Mouse (Mus musculus) brain, embryonic 14.5 days (tissue): ENCODE results near the gene Adarb2. TPM values are rescaled to one million over a fixed set of nuclear protein-coding genes. Genes with fewer than 3 reads are reported as not detected.

Source experiments
- DNase-seq: peaks from one replicate; pipeline ENCODE4 v3.0.0-alpha.2; 2011; ENCODE audit warnings: low read depth
- CTCF ChIP-seq: fragments of 200-500 bp; IDR thresholded peaks from 2 replicates; pipeline ENCODE4 v1.5.1; 2012; ENCODE audit warnings: inconsistent platforms, mild to moderate bottlenecking, moderate library complexity, borderline replicate concordance; ENCODE audit not compliant: insufficient read depth, insufficient read length; ENCODE audit errors: extremely low read depth
- POLR2A ChIP-seq: fragments of 200-500 bp; IDR thresholded peaks from 2 replicates; pipeline ENCODE4 v1.6.1; 2012; ENCODE audit warnings: mild to moderate bottlenecking, inconsistent platforms, borderline replicate concordance; ENCODE audit not compliant: poor library complexity, insufficient read depth, insufficient read length, severe bottlenecking; ENCODE audit errors: extremely low read depth
- polyA plus RNA-seq: library from polyadenylated mRNA; depleted of rRNA; stranded (reverse); fragments of >200 nt; gene quantifications from 2 replicates; pipeline ENCODE4 v1.2.3, GENCODE M21; 2012

Adarb2 gene
- polyA plus RNA-seq, 1 experiment, result 18.8 TPM

DNA sequence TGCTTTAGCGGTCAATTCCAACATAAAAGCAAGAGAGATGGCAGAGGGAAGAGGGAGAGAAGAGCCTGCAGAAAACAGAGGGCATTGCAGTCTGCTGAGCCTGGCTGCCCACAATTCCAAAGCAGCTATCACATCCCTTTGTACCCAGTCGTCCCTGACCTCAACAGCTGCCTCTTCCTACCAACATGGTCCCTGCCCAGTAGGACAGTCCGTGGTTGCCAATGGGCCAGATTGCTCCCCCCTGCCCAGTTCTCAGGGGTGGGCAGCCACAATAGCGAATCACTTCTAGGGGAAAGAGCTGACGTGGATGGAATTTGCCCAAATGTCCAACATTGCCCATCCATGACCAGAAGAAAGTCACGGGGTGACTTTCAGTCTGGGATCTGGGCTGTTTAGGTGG, 546.8 kb downstream of the Adarb2 start:
- no peak for TF ChIP-seq CTCF
- TF ChIP-seq POLR2A, result no peak
- DNase-seq, result no peak

GRCm38 (mm10) chr13:8760940-8761339, 558.3 kb downstream of the Adarb2 start:
- TF ChIP-seq POLR2A, result no peak
- no peak for TF ChIP-seq CTCF
- no peak for DNase-seq

GRCm38 (mm10) chr13:8769654-8770227, 567.1 kb downstream of the Adarb2 start:
- TF ChIP-seq POLR2A (no peak), CTCF (no peak)
- DNase-seq, result no peak

DNA sequence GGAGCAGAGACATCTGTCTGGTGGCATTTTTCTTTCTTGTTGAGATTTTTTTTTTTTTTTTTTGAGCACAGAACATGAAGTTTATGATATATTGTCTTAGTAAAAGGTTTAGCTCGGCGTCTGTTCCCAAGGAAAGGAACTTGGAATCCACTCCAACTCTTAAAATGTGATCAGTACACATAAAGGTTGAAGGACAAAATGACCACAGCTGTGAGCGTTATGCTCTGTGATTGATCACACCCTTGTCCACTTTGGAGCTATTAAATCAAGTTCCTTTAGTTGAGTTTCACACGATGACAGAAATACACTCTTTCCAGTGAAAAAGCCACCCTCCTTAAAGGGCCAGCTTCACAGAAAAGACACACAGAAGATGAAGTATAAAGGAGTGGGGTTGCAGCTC, 568.0 kb downstream of the Adarb2 start:
- TF ChIP-seq CTCF, result no peak
- no peak for TF ChIP-seq POLR2A
- no peak for DNase-seq

DNA sequence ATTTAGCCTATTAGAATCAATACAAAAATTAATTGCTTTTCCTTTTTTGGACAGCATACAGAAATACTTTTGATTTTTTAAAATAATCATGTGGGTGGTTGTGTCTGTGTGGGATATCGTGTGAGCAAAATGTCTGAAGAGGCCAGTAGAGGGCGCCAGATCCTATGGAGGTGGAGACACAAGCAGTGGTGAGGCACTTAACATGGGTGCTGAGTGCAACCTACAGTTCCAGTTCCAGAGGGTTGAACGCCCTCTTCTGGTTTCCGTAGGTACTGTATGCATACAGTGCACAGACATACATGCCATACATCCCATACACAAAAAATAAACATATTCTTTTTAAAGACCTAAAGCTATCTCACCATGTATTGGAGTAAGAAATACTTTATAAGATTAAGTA, 577.8 kb downstream of the Adarb2 start:
- peak; percentile 62 for DNase-seq
- no peak for TF ChIP-seq POLR2A
- peak; percentile 59 for TF ChIP-seq CTCF

- no peak for DNase-seq
- TF ChIP-seq POLR2A (no peak), CTCF (no peak)
Measured at GRCm38 (mm10) chr13:8782636-8783035, 580.0 kb downstream of the Adarb2 start.

GRCm38 (mm10) chr13:8783686-8784307, 581.1 kb downstream of the Adarb2 start:
- DNase-seq, result no peak
- TF ChIP-seq POLR2A (no peak), CTCF (no peak)

- TF ChIP-seq POLR2A, result no peak
- no peak for TF ChIP-seq CTCF
- peak; percentile 67 for DNase-seq
Measured at GRCm38 (mm10) chr13:8784308-8785061, 581.8 kb downstream of the Adarb2 start.

GRCm38 (mm10) chr13:8785185-8785584, 582.5 kb downstream of the Adarb2 start:
- TF ChIP-seq CTCF, result peak; percentile 83
- no peak for TF ChIP-seq POLR2A
- peak; percentile 86 for DNase-seq

- peak; percentile 16 for DNase-seq
- TF ChIP-seq CTCF, result no peak
- TF ChIP-seq POLR2A, result no peak
Measured at GRCm38 (mm10) chr13:8793217-8793616, 590.6 kb downstream of the Adarb2 start.

DNA sequence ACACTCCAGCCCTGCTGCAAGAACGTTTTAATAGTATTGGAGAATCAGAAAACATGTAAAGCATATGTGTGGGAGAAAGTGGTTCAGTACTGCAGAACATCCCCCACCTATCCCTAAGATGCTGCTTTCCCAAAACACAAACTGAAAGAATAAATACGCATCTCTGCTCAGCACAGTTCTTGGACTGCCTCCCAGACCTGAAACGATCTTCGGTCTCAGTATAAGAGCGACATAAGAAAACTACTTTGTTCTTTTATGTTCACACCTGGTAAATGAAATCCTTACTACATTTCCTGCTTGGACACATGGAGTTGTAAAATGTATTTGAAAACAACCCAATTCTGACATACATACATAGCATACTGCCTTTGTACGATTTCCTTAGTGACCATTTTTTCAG, 597.9 kb downstream of the Adarb2 start:
- no peak for TF ChIP-seq CTCF
- no peak for TF ChIP-seq POLR2A
- no peak for DNase-seq
